Mouse (Mus musculus) liver, adult 2 months (tissue): ENCODE measurements around the gene Rsu1. TPM values are rescaled to one million over a fixed set of nuclear protein-coding genes. Genes with fewer than 3 reads are reported as not detected.

Experiments
- DNase-seq: peaks from one replicate; pipeline ENCODE4 v3.0.0-alpha.2; 2011; ENCODE audit warnings: low read depth, low spot score; ENCODE audit errors: extremely low read depth
- H3K27ac ChIP-seq: fragments of 200-500 bp; replicated peaks from 2 replicates; pipeline ENCODE4 v1.5.1; 2012; ENCODE audit warnings: low read depth, mild to moderate bottlenecking, control low read depth, inconsistent platforms, low read length; ENCODE audit not compliant: insufficient read depth
- H3K27me3 ChIP-seq: fragments of 200-500 bp; 2 replicates; pipeline ENCODE4 v1.6.1; 2012; ENCODE audit warnings: mild to moderate bottlenecking, moderate library complexity, low read length, inconsistent platforms; ENCODE audit not compliant: control insufficient read depth, insufficient read depth
- H3K36me3 ChIP-seq: fragments of 200-500 bp; 2 replicates; pipeline ENCODE4 v1.6.1; 2012; ENCODE audit warnings: low read length, inconsistent platforms; ENCODE audit not compliant: control insufficient read depth, insufficient read depth
- H3K4me1 ChIP-seq: fragments of 200-500 bp; 2 replicates; pipeline ENCODE4 v1.6.1; 2011; ENCODE audit warnings: low read length; ENCODE audit not compliant: control insufficient read depth, insufficient read depth
- H3K4me3 ChIP-seq: fragments of 200-500 bp; 2 replicates; pipeline ENCODE4 v1.5.1; 2011; ENCODE audit warnings: low read depth, mild to moderate bottlenecking, control low read depth, low read length, moderate library complexity; ENCODE audit not compliant: insufficient read depth
- H3K79me2 ChIP-seq: fragments of 200-500 bp; 2 replicates; pipeline ENCODE4 v1.6.1; 2012; ENCODE audit warnings: inconsistent platforms, mild to moderate bottlenecking, low read length, moderate library complexity; ENCODE audit not compliant: control insufficient read depth, insufficient read depth
- H3K9ac ChIP-seq: fragments of 200-500 bp; 2 replicates; pipeline ENCODE4 v1.6.1; 2012; ENCODE audit warnings: low read depth, mild to moderate bottlenecking, control low read depth, inconsistent platforms, low read length
- CTCF ChIP-seq: fragments of 200-500 bp; IDR thresholded peaks from 2 replicates; pipeline ENCODE4 v1.5.1; 2011; ENCODE audit warnings: low read depth, low read length, control low read depth
- POLR2A ChIP-seq: fragments of 200-500 bp; IDR thresholded peaks from 2 replicates; pipeline ENCODE4 v1.6.1; 2011; ENCODE audit warnings: low read length, control low read depth; ENCODE audit not compliant: insufficient read depth; ENCODE audit errors: extremely low read depth
- WGBS: fragments of 180-500 bp; shearing (Covaris S2); methylation state at CpG from one replicate; pipeline ENCODE4 v1.1.7; 2018; 5-methylcytosine and 5-hydroxymethylcytosine counted together
- polyA plus RNA-seq: library from polyadenylated mRNA; depleted of rRNA; stranded (reverse); fragments of >200 nt; gene quantifications from 2 replicates; pipeline ENCODE4 v1.2.3, GENCODE M21; 2012
- total RNA-seq: library from RNA; depleted of rRNA; stranded (reverse); fragments of >200 nt; gene quantifications from 2 replicates; pipeline ENCODE4 v1.2.3, GENCODE M21; 2014

Gene Rsu1
- total and polyA plus RNA-seq, 2 experiments, result 17.9 to 31.5 TPM

- Histone ChIP-seq H3K9ac (no peak overlapping the region), H3K36me3 (no peaks in the 10 kb centered on the region), H3K79me2 (no peaks in the 10 kb centered on the region), H3K27me3 (no peaks in the 10 kb centered on the region), H3K4me3 (no peak overlapping the region), H3K4me1 (no peaks in the 10 kb centered on the region), H3K27ac (no peak overlapping the region)
- TF ChIP-seq CTCF, result no peak
- no peak for TF ChIP-seq POLR2A
- DNase-seq, result no peak
- WGBS, result 96% methylated on average over 4 of the region's 4 CpGs
Observed at GRCm38 (mm10) chr2:13089861-13090260, 181.4 kb downstream of the Rsu1 start.

- no peak overlapping the region for H3K27ac ChIP-seq
- H3K79me2 ChIP-seq, result no peaks in the 10 kb centered on the region
- H3K36me3 ChIP-seq, result no peaks in the 10 kb centered on the region
- no peak overlapping the region for H3K9ac ChIP-seq
- H3K27me3 ChIP-seq, result no peaks in the 10 kb centered on the region
- no peak overlapping the region for H3K4me3 ChIP-seq
- no peak for DNase-seq
- no peaks in the 10 kb centered on the region for H3K4me1 ChIP-seq
- 82% methylated on average over 4 of the region's 4 CpGs for WGBS
- TF ChIP-seq POLR2A (no peak), CTCF (no peak)
Observed at GRCm38 (mm10) chr2:13088266-13088665, 182.9 kb downstream of the Rsu1 start.

- Histone ChIP-seq H3K79me2 (no peaks in the 10 kb centered on the region), H3K27ac (no peak overlapping the region), H3K4me1 (no peaks in the 10 kb centered on the region), H3K27me3 (no peaks in the 10 kb centered on the region), H3K36me3 (no peaks in the 10 kb centered on the region), H3K9ac (no peak overlapping the region), H3K4me3 (no peak overlapping the region)
- TF ChIP-seq CTCF (no peak), POLR2A (no peak)
- 96% methylated on average over 2 of the region's 2 CpGs for WGBS
- no peak for DNase-seq
Observed at GRCm38 (mm10) chr2:13087811-13088210, 183.4 kb downstream of the Rsu1 start.

- H3K4me1 ChIP-seq, result no peaks in the 10 kb centered on the region
- no peaks in the 10 kb centered on the region for H3K79me2 ChIP-seq
- no peak overlapping the region for H3K27ac ChIP-seq
- 95% methylated on average over 5 of the region's 5 CpGs for WGBS
- no peaks in the 10 kb centered on the region for H3K36me3 ChIP-seq
- H3K4me3 ChIP-seq, result no peak overlapping the region
- DNase-seq, result no peak
- no peaks in the 10 kb centered on the region for H3K27me3 ChIP-seq
- H3K9ac ChIP-seq, result no peak overlapping the region
- TF ChIP-seq POLR2A (no peak), CTCF (no peak)
Observed at GRCm38 (mm10) chr2:13084223-13084622, 187.0 kb downstream of the Rsu1 start.

- H3K4me3 ChIP-seq, result no peak overlapping the region
- H3K9ac ChIP-seq, result no peak overlapping the region
- TF ChIP-seq POLR2A (no peak), CTCF (no peak)
- DNase-seq, result no peak
- H3K36me3 ChIP-seq, result peaks cover 4% of the 10 kb centered on the region; the same call in 1 of the 2 replicates
- no peaks in the 10 kb centered on the region for H3K4me1 ChIP-seq
- no peaks in the 10 kb centered on the region for H3K27me3 ChIP-seq
- WGBS, result 87% methylated on average over 2 of the region's 2 CpGs
- no peaks in the 10 kb centered on the region for H3K79me2 ChIP-seq
- H3K27ac ChIP-seq, result no peak overlapping the region
Observed at GRCm38 (mm10) chr2:13080476-13080875, 190.7 kb downstream of the Rsu1 start.

- no peak for TF ChIP-seq CTCF
- no peak for TF ChIP-seq POLR2A
- H3K27ac ChIP-seq, result no peak overlapping the region
- H3K4me3 ChIP-seq, result no peak overlapping the region
- no peaks in the 10 kb centered on the region for H3K4me1 ChIP-seq
- peaks cover 4% of the 10 kb centered on the region; the same call in 1 of the 2 replicates for H3K36me3 ChIP-seq
- H3K27me3 ChIP-seq, result no peaks in the 10 kb centered on the region
- H3K79me2 ChIP-seq, result no peaks in the 10 kb centered on the region
- no peak overlapping the region for H3K9ac ChIP-seq
- DNase-seq, result no peak
Observed at GRCm38 (mm10) chr2:13072243-13072642, 199.0 kb downstream of the Rsu1 start.
